ENCODE assay signal across 13 mouse cellular contexts in the genomic region with DNA sequence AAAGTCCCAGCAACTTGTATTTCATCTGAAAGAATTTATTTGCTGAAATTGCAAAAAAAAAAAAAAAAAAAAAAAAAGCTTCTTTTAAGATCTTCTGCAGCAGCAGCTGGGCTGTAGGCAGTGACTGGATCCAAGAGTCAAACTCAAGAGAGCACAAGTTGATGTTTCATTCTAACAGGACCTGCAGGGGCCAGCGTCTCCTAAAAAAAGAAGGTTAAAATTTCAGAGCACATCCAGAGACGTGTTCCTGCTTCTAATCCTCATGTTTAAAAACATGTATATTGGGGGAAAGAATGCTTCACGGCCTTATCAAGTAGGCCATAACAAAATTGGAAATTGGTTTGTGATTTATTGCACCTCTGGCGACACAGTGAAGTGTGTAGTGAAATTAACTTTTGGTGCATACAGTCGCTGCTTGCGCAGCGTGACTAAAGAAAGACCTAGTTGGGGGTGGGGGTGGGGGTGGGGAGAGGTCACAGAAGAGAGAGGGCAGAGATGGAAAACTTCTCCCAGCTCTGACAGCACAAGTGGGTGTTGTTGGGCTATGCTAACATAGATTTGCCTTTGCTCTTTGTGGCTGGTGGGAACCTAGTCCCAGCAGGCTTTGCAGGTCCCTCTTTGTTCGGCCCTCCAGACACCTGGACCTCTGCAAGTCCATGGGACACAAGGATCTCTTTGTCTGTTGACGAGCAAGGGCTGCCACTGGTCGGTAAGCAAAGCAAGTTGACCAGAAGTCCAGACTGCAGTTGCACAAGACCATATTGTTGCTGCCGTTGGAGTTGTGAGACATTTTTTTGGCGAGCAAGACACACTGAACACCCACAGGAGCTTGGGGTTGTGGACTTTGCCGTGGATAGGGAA.
DNase-seq lines count a peak whose midpoint lies in the region; ATAC-seq and TF ChIP-seq lines count a peak whose summit lies in the region.
"Had no signal": no experiment of that assay in that cellular context is flagged by ENCODE, and none has a peak within 500 bp of the region (broad histone marks: within the 10 kb centered on the region; RNA-seq: fewer than 3 reads in every experiment).

No protein-coding gene starts in this region.

- no peak overlapping the region for H3K4me2 ChIP-seq in heart, embryonic 11.5 days
- no peak overlapping the region for H3K4me2 ChIP-seq in limb, embryonic 14.5 days (replicated peaks; ENCODE audit: low read depth, low read length, severe bottlenecking)
- H3K4me2 ChIP-seq: liver, embryonic 13.5 days had no signal

- H3K27ac ChIP-seq in heart, embryonic 11.5 days (ENCODE audit: low read depth, low read length), result no peak overlapping the region
- H3K27ac ChIP-seq in embryonic facial prominence, embryonic 10.5 days (replicated peaks), result 0 out of 2 replicates have a peak overlapping the region, but pooled peaks have one; percentile 32
- H3K27ac ChIP-seq in limb, embryonic 14.5 days (replicated peaks; ENCODE audit: low read depth, low read length), result 0 out of 2 replicates have a peak overlapping the region, but pooled peaks have one; percentile 26
- H3K27ac ChIP-seq: liver, embryonic 13.5 days had no signal

- no peak overlapping the region for H3K4me3 ChIP-seq in heart, embryonic 11.5 days (ENCODE audit: low read depth, low read length)
- H3K4me3 ChIP-seq in embryonic facial prominence, embryonic 10.5 days, result no peak overlapping the region
- H3K4me3 ChIP-seq in limb, embryonic 14.5 days (replicated peaks; ENCODE audit: low read length), result no peak overlapping the region
- H3K4me3 ChIP-seq: liver, embryonic 13.5 days had no signal

- peak; percentile 7 for DNase-seq in heart, adult 8-10 months (ENCODE audit: low spot score)
- peak; percentile 11 for DNase-seq in 416B (ENCODE audit: low read depth)
- DNase-seq in embryonic facial prominence, embryonic 10.5 days (ENCODE audit: low spot score), result no peak
- DNase-seq in limb, embryonic 14.5 days (ENCODE audit: low spot score), result peak; percentile 3
- no peak for DNase-seq in cerebellum, adult 8-10 months
- no peak for DNase-seq in thymus, postnatal 14 days
- DNase-seq in cerebellum, adult 11-12 months, result no peak
- DNase-seq: cerebellum, postnatal 36 days; gastrocnemius, postnatal 10 days; liver, embryonic 13.5 days had no signal

- no peaks in the 10 kb centered on the region for H3K4me1 ChIP-seq in heart, embryonic 11.5 days (ENCODE audit: control insufficient read depth, insufficient read depth, low read length)
- peaks cover 4% of the 10 kb centered on the region; the same call in 1 of the 2 replicates for H3K4me1 ChIP-seq in embryonic facial prominence, embryonic 10.5 days
- peaks cover 8% of the 10 kb centered on the region; the same call in 1 of the 2 replicates for H3K4me1 ChIP-seq in limb, embryonic 14.5 days (ENCODE audit: control insufficient read depth, insufficient read depth, low read length)
- H3K4me1 ChIP-seq: liver, embryonic 13.5 days had no signal

- no peak for ATAC-seq in heart, embryonic 11.5 days (replicated peaks; ENCODE audit: insufficient number of reproducible peaks, low FRiP score, low TSS enrichment)
- ATAC-seq in limb, embryonic 14.5 days (ENCODE audit: low FRiP score, low read depth), result peak; percentile 44; the same call in 1 of the 2 replicates
- ATAC-seq: CD4-positive, CD25-positive, alpha-beta regulatory T cell, adult 4 months; intestine, postnatal 0 days had no signal

- no peaks in the 10 kb centered on the region for H3K9me3 ChIP-seq in heart, embryonic 11.5 days (replicated peaks; ENCODE audit: control insufficient read depth, low read length)
- H3K9me3 ChIP-seq in embryonic facial prominence, embryonic 10.5 days, result no peaks in the 10 kb centered on the region
- H3K9me3 ChIP-seq in limb, embryonic 14.5 days (ENCODE audit: control insufficient read depth, low read length), result no peaks in the 10 kb centered on the region
- H3K9me3 ChIP-seq: liver, embryonic 13.5 days had no signal

- H3K9ac ChIP-seq in heart, embryonic 11.5 days (ENCODE audit: low read depth, low read length), result no peak overlapping the region
- no peak overlapping the region for H3K9ac ChIP-seq in limb, embryonic 14.5 days (ENCODE audit: low read depth, low read length, severe bottlenecking)
- H3K9ac ChIP-seq: liver, embryonic 13.5 days had no signal

- 70% methylated on average over 13 of the region's 13 CpGs for WGBS in heart, embryonic 11.5 days (ENCODE audit: insufficient replicate concordance)
- WGBS in embryonic facial prominence, embryonic 10.5 days, result 57% methylated on average over 13 of the region's 13 CpGs
- 31% methylated on average over 13 of the region's 13 CpGs for WGBS in limb, embryonic 14.5 days

- no peaks in the 10 kb centered on the region for H3K27me3 ChIP-seq in heart, embryonic 11.5 days (ENCODE audit: control insufficient read depth, insufficient read depth, low read length)
- H3K27me3 ChIP-seq in embryonic facial prominence, embryonic 10.5 days (replicated peaks; ENCODE audit: low read depth, poor library complexity, severe bottlenecking), result no peaks in the 10 kb centered on the region
- H3K27me3 ChIP-seq in limb, embryonic 14.5 days (ENCODE audit: control insufficient read depth, insufficient read depth, low read length), result no peaks in the 10 kb centered on the region
- H3K27me3 ChIP-seq: liver, embryonic 13.5 days had no signal

- no peaks in the 10 kb centered on the region for H3K36me3 ChIP-seq in heart, embryonic 11.5 days (ENCODE audit: control insufficient read depth, insufficient read depth, low read length)
- no peaks in the 10 kb centered on the region for H3K36me3 ChIP-seq in embryonic facial prominence, embryonic 10.5 days (replicated peaks)
- H3K36me3 ChIP-seq in limb, embryonic 14.5 days (ENCODE audit: control insufficient read depth, insufficient read depth, low read length), result no peaks in the 10 kb centered on the region
- H3K36me3 ChIP-seq: liver, embryonic 13.5 days had no signal

- TF ChIP-seq POLR2A in limb, embryonic 14.5 days (IDR thresholded peaks at IDR 0.05; ENCODE audit: borderline replicate concordance, extremely low read depth, insufficient read depth, insufficient read length), result no peak

Comparison
In these comparisons a context has a peak if more than half of its experiments do, and no peak if none do; other contexts are left out.
1. DNase-seq: peak in heart, adult 8-10 months (single experiment), 416B (single experiment) and limb, embryonic 14.5 days (single experiment); none in embryonic facial prominence, embryonic 10.5 days (single experiment), cerebellum, adult 8-10 months (single experiment), thymus, postnatal 14 days (single experiment) and cerebellum, adult 11-12 months (single experiment).